Mouse (Mus musculus) heart, embryonic 14.5 days (tissue): ENCODE measurements at regions not wholly inside any gene's neighbourhood (a gene's known extent, or its start where the extent isn't known, plus 50 kb on each side); places are given as distances from the start of the nearest gene placed in this dataset.
A peak's percentile ranks its signal among the peaks of the same experiment; 100 is the strongest.
"Not testable (repeated sequence)": the region's sequence is repeated elsewhere in the genome, so short reads cannot be mapped to it uniquely, and the experiment has no call there.

Experiments
- ATAC-seq: fragments of 200-750 bp; cut with Nextera tagmentation; 2 replicates; pipeline ENCODE4 v1.8.0; 2017; ENCODE audit warnings: low read depth, moderate TSS enrichment; ENCODE audit not compliant: insufficient number of reproducible peaks, insufficient read depth, low FRiP score
- H3K27ac ChIP-seq, 2 experiments: fragments of 200-500 bp in 1 of 2; fragments of 300-500 bp in 1 of 2; sonication (generic) in 1 of 2; replicated peaks in 1 of 2; 2 replicates each; pipeline ENCODE4 v1.5.1; 2012 to 2014; ENCODE audit warnings: low read depth in 2 of 2, low read length in 2 of 2, control low read depth in 1 of 2, mild to moderate bottlenecking in 1 of 2, mixed read lengths in 1 of 2; ENCODE audit not compliant: control insufficient read depth in 1 of 2, insufficient read depth in 1 of 2
- H3K27me3 ChIP-seq: fragments of 300-500 bp; sonication (generic); 2 replicates; pipeline ENCODE4 v1.6.1; 2014; ENCODE audit warnings: mild to moderate bottlenecking, low read length, control low read depth; ENCODE audit not compliant: control insufficient read depth, insufficient read depth
- H3K36me3 ChIP-seq: fragments of 300-500 bp; sonication (generic); 2 replicates; pipeline ENCODE4 v1.6.1; 2014; ENCODE audit warnings: mild to moderate bottlenecking, control low read depth, low read length, mixed read lengths; ENCODE audit not compliant: control insufficient read depth, insufficient read depth
- H3K4me1 ChIP-seq, 2 experiments: fragments of 200-500 bp in 1 of 2; fragments of 300-500 bp in 1 of 2; sonication (generic) in 1 of 2; 2 replicates each; pipeline ENCODE4 v1.6.1; 2012 to 2014; ENCODE audit warnings: low read length in 2 of 2, control low read depth in 1 of 2, mixed read lengths in 1 of 2; ENCODE audit not compliant: control insufficient read depth in 2 of 2, insufficient read depth in 2 of 2
- H3K4me2 ChIP-seq: fragments of 300-500 bp; sonication (generic); 2 replicates; pipeline ENCODE4 v1.6.1; 2014; ENCODE audit warnings: mild to moderate bottlenecking, low read length
- H3K4me3 ChIP-seq, 2 experiments: fragments of 200-500 bp in 1 of 2; fragments of 300-500 bp in 1 of 2; sonication (generic) in 1 of 2; 2 replicates each; pipeline ENCODE4 v1.5.1; 2012 to 2014; ENCODE audit warnings: low read length in 2 of 2, mild to moderate bottlenecking in 2 of 2, control low read depth in 1 of 2, low read depth in 1 of 2, moderate library complexity in 1 of 2; ENCODE audit not compliant: control insufficient read depth in 1 of 2, insufficient read depth in 1 of 2
- H3K9ac ChIP-seq: fragments of 300-500 bp; sonication (generic); 2 replicates; pipeline ENCODE4 v1.6.1; 2014; ENCODE audit warnings: mild to moderate bottlenecking, low read length
- H3K9me3 ChIP-seq: fragments of 300-500 bp; sonication (generic); 2 replicates; pipeline ENCODE4 v1.6.1; 2016; ENCODE audit warnings: low read length, control low read depth; ENCODE audit not compliant: control insufficient read depth
- WGBS: fragments of 180-500 bp; shearing (Covaris S2); extraction: QIAGEN DNeasy Blood & Tissue Kit; methylation state at CpG from one replicate; pipeline ENCODE4 v1.1.7; 2014; 5-methylcytosine and 5-hydroxymethylcytosine counted together

DNA sequence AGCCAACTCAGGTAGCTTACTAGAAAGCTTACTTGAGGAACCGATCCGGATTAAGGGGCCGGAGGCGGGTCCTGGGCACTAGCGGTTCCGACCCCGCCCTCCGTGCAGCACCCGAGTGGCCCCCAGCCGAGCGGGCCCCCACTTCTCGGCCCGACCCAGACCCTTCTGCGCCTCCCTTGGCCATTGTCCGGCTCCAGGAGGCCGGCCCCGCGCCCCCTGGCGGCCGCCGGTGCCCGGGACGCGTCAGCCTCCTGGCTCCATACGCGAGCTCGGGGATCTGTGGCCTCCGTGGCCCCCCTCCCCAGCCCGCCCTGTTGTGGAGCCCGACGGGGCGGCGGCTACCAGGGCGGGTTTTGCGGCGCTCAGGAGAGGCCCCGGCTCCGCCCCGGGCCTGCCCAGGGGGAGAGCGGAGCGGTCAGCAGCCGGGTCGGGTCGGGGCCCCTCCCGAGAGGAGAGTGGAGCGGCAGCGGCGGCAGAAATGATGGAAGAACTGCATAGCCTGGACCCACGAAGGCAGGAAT is 94.3 kb upstream of the Zfp986 start:
- Histone ChIP-seq H3K4me3 (peak overlapping the region; percentile 22 to 28; a peak in 3 of 4 replicates), H3K4me2 (peak overlapping the region; percentile 55)
- H3K27ac ChIP-seq, H3K9ac ChIP-seq, H3K27me3 ChIP-seq, H3K9me3 ChIP-seq, H3K36me3 ChIP-seq, H3K4me1 ChIP-seq: not testable (repeated sequence)
- 2% methylated on average over 42 of the region's 49 CpGs for WGBS
- ATAC-seq: peak; percentile 86

GRCm38 (mm10) chr4:145774884-145775283 is 93.7 kb upstream of the Zfp986 start:
- H3K4me1 ChIP-seq, H3K27me3 ChIP-seq, H3K4me2 ChIP-seq, H3K9me3 ChIP-seq, H3K4me3 ChIP-seq, H3K36me3 ChIP-seq, ATAC-seq, H3K9ac ChIP-seq, H3K27ac ChIP-seq: not testable (repeated sequence)
- 5% methylated on average over 1 of the region's 6 CpGs for WGBS

- H3K36me3 ChIP-seq, H3K4me2 ChIP-seq, H3K9me3 ChIP-seq, ATAC-seq, H3K4me1 ChIP-seq, H3K27me3 ChIP-seq, H3K4me3 ChIP-seq, H3K9ac ChIP-seq, H3K27ac ChIP-seq: not testable (repeated sequence)
Measured at GRCm38 (mm10) chr4:145776531-145776930, 92.1 kb upstream of the Zfp986 start.

DNA sequence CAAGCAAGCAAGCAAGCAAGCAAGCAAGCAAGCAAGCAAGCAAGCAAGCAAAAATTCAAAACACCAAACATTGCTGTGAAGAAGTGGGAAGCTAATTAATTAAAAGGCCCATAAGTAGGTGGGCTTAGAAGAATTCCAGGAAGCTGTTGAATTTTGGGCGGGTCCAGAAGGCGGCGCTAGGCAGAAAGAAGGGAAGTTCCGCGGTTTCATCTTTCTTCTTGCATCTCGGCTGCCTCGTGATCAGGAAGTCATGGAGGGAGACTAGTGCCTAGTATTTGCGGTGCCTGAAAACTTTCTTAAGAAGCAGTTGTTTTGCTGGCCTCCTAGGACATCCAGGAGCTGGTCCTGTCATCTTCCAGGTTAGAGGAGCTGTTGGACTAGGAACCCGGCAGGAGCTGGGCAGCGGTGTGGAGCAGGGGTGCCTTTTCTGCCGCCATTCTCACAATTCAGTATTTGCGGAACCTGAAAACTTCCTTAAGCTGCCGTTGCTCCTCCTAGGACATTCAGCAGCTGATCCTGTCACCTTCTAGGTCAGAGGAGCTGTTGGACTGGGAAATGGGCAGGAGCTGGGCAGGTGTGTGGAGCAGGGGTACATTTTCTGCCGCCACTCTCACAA is 87.2 kb upstream of the Zfp986 start:
- not testable (repeated sequence) for H3K36me3 ChIP-seq, H3K9me3 ChIP-seq, H3K9ac ChIP-seq, H3K27ac ChIP-seq, H3K4me2 ChIP-seq, H3K27me3 ChIP-seq, ATAC-seq, H3K4me3 ChIP-seq, H3K4me1 ChIP-seq
- WGBS: no CpG with 5 or more reads among the region's 14 CpGs

- not testable (repeated sequence) for H3K4me1 ChIP-seq, H3K27ac ChIP-seq, H3K4me2 ChIP-seq, H3K27me3 ChIP-seq, H3K4me3 ChIP-seq, H3K9ac ChIP-seq, ATAC-seq, H3K9me3 ChIP-seq, H3K36me3 ChIP-seq
- no CpG with 5 or more reads among the region's 4 CpGs for WGBS
Measured at GRCm38 (mm10) chr4:145814674-145815073, 53.9 kb upstream of the Zfp986 start.
